Mouse (Mus musculus) lung, postnatal 0 days (tissue): ENCODE measurements around the gene Mrvi1.

Experiments
- CTCF ChIP-seq: IDR thresholded peaks from 2 replicates; pipeline ENCODE4 v1.5.1; 2016; ENCODE audit warnings: antibody characterized with exemption, mild to moderate bottlenecking
- EP300 ChIP-seq: IDR thresholded peaks from 2 replicates; pipeline ENCODE4 v1.6.1; 2016; ENCODE audit warnings: antibody characterized with exemption, mild to moderate bottlenecking, control low read depth

DNA sequence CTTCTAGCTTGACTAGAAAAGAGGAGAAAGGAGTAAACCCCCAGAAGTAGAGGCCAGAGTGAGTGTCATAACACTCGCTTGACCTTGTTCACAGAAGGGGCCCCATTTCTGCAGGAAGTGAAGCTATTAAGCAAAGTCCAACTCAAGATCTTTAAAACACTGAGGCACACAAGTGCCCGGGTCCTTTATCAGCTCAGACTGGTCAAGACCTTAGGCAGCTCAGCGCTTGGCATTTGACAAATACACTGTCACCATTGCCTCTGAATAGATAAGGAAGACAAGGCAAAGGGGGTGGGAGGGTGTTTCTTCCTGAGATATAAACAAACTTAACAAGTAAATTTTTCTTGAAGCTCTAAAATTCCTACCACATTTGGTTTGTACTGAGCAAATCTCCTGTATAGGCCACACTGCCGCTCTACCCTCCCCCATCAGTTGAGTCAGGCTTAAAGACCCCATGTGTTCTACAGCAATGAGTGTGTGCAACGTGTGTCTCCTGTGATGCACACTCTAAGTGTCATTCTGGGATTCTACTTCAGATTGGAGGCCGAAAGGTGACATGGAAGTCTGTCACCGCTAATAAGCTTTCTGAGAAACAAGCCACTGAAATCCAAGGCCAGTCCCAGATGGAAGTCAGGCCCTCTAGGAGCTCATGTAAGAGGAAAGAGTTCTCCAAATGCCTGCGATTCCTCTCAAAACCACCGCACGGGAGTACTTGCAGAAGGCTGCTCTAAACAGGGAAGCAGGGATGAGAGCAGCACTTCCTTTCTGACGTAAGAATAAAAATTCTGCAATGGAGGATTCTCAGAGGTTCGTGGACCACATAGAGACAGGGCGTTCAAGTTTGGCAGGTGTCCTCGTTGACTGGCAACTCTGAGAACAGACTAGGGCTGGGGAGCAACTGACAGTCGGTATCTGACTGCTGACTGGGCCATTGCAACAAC, 16.9 kb upstream of the Mrvi1 start:
- TF ChIP-seq CTCF (no peak), EP300 (no peak)
